Mouse (Mus musculus): Measurements from ENCODE around the gene Saal1. TPM values are rescaled to one million over a fixed set of nuclear protein-coding genes. Genes with fewer than 3 reads are reported as not detected.

Gene Saal1
- polyA plus RNA-seq, 1 experiment from 2014 or later, result 19.5 TPM

GRCm38 (mm10) chr7:46648431-46649140 lies 61.9 kb downstream of the Saal1 start:
- no peaks in the 10 kb centered on the region for H3K9me3 ChIP-seq (ENCODE audit: control insufficient read depth, low read length)
- no peak overlapping the region for H3K27ac ChIP-seq (replicated peaks; ENCODE audit: low read depth, low read length)
- no peak overlapping the region for H3K4me2 ChIP-seq (ENCODE audit: low read length)
- no peak overlapping the region for H3K4me3 ChIP-seq (replicated peaks; ENCODE audit: low read depth, low read length)
- no peaks in the 10 kb centered on the region for H3K36me3 ChIP-seq (ENCODE audit: control insufficient read depth, insufficient read depth, low read length)
- DNase-seq (no peak), ATAC-seq (ENCODE audit: low FRiP score, low TSS enrichment) (no peak)
- H3K27me3 ChIP-seq (ENCODE audit: control insufficient read depth, insufficient read depth, low read length), result no peaks in the 10 kb centered on the region
- WGBS, result 76% methylated on average over 4 of the region's 4 CpGs
- H3K4me1 ChIP-seq (ENCODE audit: control insufficient read depth, insufficient read depth, low read length), result no peaks in the 10 kb centered on the region
- H3K9ac ChIP-seq (replicated peaks; ENCODE audit: low read length), result no peak overlapping the region

GRCm38 (mm10) chr7:46643172-46643571 lies 67.3 kb downstream of the Saal1 start:
- Histone ChIP-seq H3K9me3 (ENCODE audit: control insufficient read depth, low read length) (no peaks in the 10 kb centered on the region), H3K4me2 (ENCODE audit: low read length) (no peak overlapping the region), H3K4me3 (replicated peaks; ENCODE audit: low read depth, low read length) (no peak overlapping the region), H3K4me1 (ENCODE audit: control insufficient read depth, insufficient read depth, low read length) (0 out of 2 replicates have a peak, but pooled peaks cover 3% of the 10 kb centered on the region), H3K9ac (replicated peaks; ENCODE audit: low read length) (no peak overlapping the region), H3K27me3 (ENCODE audit: control insufficient read depth, insufficient read depth, low read length) (no peaks in the 10 kb centered on the region), H3K36me3 (ENCODE audit: control insufficient read depth, insufficient read depth, low read length) (no peaks in the 10 kb centered on the region), H3K27ac (replicated peaks; ENCODE audit: low read depth, low read length) (no peak overlapping the region)
- DNase-seq, result no peak
- 84% methylated on average over 1 of the region's 1 CpGs for WGBS
- ATAC-seq (ENCODE audit: low FRiP score, low TSS enrichment), result no peak

GRCm38 (mm10) chr7:46640062-46640461 lies 70.4 kb downstream of the Saal1 start:
- H3K4me2 ChIP-seq (ENCODE audit: low read length), result peak overlapping the region; percentile 79
- WGBS, result 8% methylated on average over 17 of the region's 17 CpGs
- peak overlapping the region; percentile 63 for H3K4me3 ChIP-seq (replicated peaks; ENCODE audit: low read depth, low read length)
- peak overlapping the region; percentile 81 for H3K27ac ChIP-seq (replicated peaks; ENCODE audit: low read depth, low read length)
- DNase-seq, result no peak
- ATAC-seq (ENCODE audit: low FRiP score, low TSS enrichment), result peak; percentile 34; the same call in 1 of the 2 replicates
- H3K9me3 ChIP-seq (ENCODE audit: control insufficient read depth, low read length), result no peaks in the 10 kb centered on the region
- no peaks in the 10 kb centered on the region for H3K36me3 ChIP-seq (ENCODE audit: control insufficient read depth, insufficient read depth, low read length)
- H3K4me1 ChIP-seq (ENCODE audit: control insufficient read depth, insufficient read depth, low read length), result 0 out of 2 replicates have a peak, but pooled peaks cover 3% of the 10 kb centered on the region
- H3K9ac ChIP-seq (replicated peaks; ENCODE audit: low read length), result peak overlapping the region; percentile 76
- H3K27me3 ChIP-seq (ENCODE audit: control insufficient read depth, insufficient read depth, low read length), result no peaks in the 10 kb centered on the region

GRCm38 (mm10) chr7:46639692-46640031 lies 70.8 kb downstream of the Saal1 start, which contains the start of gene Sergef:
Sergef (minus strand) TSS chr7:46639807.
- under 1% methylated on average over 30 of the region's 30 CpGs for WGBS
- peak; percentile 95 for ATAC-seq (ENCODE audit: low FRiP score, low TSS enrichment)

GRCm38 (mm10) chr7:46638889-46639691 lies 71.4 kb downstream of the Saal1 start:
- DNase-seq, result no peak

More at GRCm38 (mm10) chr7:46639692-46640031, 70.8 kb downstream of the Saal1 start, which contains the start of gene Sergef:
- no peaks in the 10 kb centered on the region for H3K9me3 ChIP-seq (ENCODE audit: control insufficient read depth, low read length)
- peaks cover 3% of the 10 kb centered on the region; the same call in 1 of the 2 replicates for H3K36me3 ChIP-seq (ENCODE audit: control insufficient read depth, insufficient read depth, low read length)
- H3K4me1 ChIP-seq (ENCODE audit: control insufficient read depth, insufficient read depth, low read length), result 0 out of 2 replicates have a peak, but pooled peaks cover 3% of the 10 kb centered on the region
- peak; percentile 93 for DNase-seq
- H3K27me3 ChIP-seq (ENCODE audit: control insufficient read depth, insufficient read depth, low read length), result no peaks in the 10 kb centered on the region
- peak within 1 kb of the TSS; percentile 79 for H3K4me2 ChIP-seq (ENCODE audit: low read length)
- H3K9ac ChIP-seq (replicated peaks; ENCODE audit: low read length), result peak within 1 kb of the TSS; percentile 76
- H3K4me3 ChIP-seq (replicated peaks; ENCODE audit: low read depth, low read length), result peak within 1 kb of the TSS; percentile 63
- peak within 1 kb of the TSS; percentile 81 for H3K27ac ChIP-seq (replicated peaks; ENCODE audit: low read depth, low read length)

More at GRCm38 (mm10) chr7:46638889-46639691, 71.4 kb downstream of the Saal1 start:
- Histone ChIP-seq H3K4me3 (replicated peaks; ENCODE audit: low read depth, low read length) (peak overlapping the region; percentile 63), H3K27ac (replicated peaks; ENCODE audit: low read depth, low read length) (peak overlapping the region; percentile 81), H3K9me3 (ENCODE audit: control insufficient read depth, low read length) (no peaks in the 10 kb centered on the region), H3K9ac (replicated peaks; ENCODE audit: low read length) (peak overlapping the region; percentile 76), H3K27me3 (ENCODE audit: control insufficient read depth, insufficient read depth, low read length) (no peaks in the 10 kb centered on the region), H3K4me2 (ENCODE audit: low read length) (peak overlapping the region; percentile 79), H3K36me3 (ENCODE audit: control insufficient read depth, insufficient read depth, low read length) (peaks cover 4% of the 10 kb centered on the region; the same call in 1 of the 2 replicates), H3K4me1 (ENCODE audit: control insufficient read depth, insufficient read depth, low read length) (0 out of 2 replicates have a peak, but pooled peaks cover 3% of the 10 kb centered on the region)
- WGBS, result 6% methylated on average over 32 of the region's 32 CpGs
- ATAC-seq (ENCODE audit: low FRiP score, low TSS enrichment), result peak; percentile 10

Other genes with a start within 250 kb of the Saal1 start
- gene Sergef, start 70.9 kb downstream of the Saal1 start, polyA plus RNA-seq (2014; fragmentation: Nextera tagmentation; extraction: Ambion mirVana), result 31.1 and 36.5 TPM in 2 replicates
- gene Tph1, start 38.1 kb downstream of the Saal1 start, polyA plus RNA-seq (2014; fragmentation: Nextera tagmentation; extraction: Ambion mirVana), result 0.28 and 0.32 TPM in 2 replicates
- gene Saa3, start 5.0 kb upstream of the Saal1 start, polyA plus RNA-seq (2014; fragmentation: Nextera tagmentation; extraction: Ambion mirVana), result not detected in 2 replicates
- not detected in 2 replicates for gene Saa4, start 21.9 kb upstream of the Saal1 start, polyA plus RNA-seq (2014; fragmentation: Nextera tagmentation; extraction: Ambion mirVana)
- not detected in 2 replicates for gene Saa1, start 32.3 kb upstream of the Saal1 start, polyA plus RNA-seq (2014; fragmentation: Nextera tagmentation; extraction: Ambion mirVana)
- gene Saa2, start 41.1 kb upstream of the Saal1 start, polyA plus RNA-seq (2014; fragmentation: Nextera tagmentation; extraction: Ambion mirVana), result not detected in 2 replicates
- gene Hps5, start 85.4 kb upstream of the Saal1 start, polyA plus RNA-seq (2014; fragmentation: Nextera tagmentation; extraction: Ambion mirVana), result 11.3 and 13.8 TPM in 2 replicates
- 38.1 and 47.2 TPM in 2 replicates for gene Gtf2h1, start 85.4 kb upstream of the Saal1 start, polyA plus RNA-seq (2014; fragmentation: Nextera tagmentation; extraction: Ambion mirVana)
- 423 and 442 TPM in 2 replicates for gene Ldha, start 130.8 kb upstream of the Saal1 start, polyA plus RNA-seq (2014; fragmentation: Nextera tagmentation; extraction: Ambion mirVana)
- gene Ldhc, start 150.5 kb upstream of the Saal1 start, polyA plus RNA-seq (2014; fragmentation: Nextera tagmentation; extraction: Ambion mirVana), result 0.20 and 0.50 TPM in 2 replicates
- gene Tsg101, start 209.3 kb upstream of the Saal1 start, polyA plus RNA-seq (2014; fragmentation: Nextera tagmentation; extraction: Ambion mirVana), result 417 and 445 TPM in 2 replicates
- 3.9 and 7.1 TPM in 2 replicates for gene Uevld, start 247.8 kb upstream of the Saal1 start, polyA plus RNA-seq (2014; fragmentation: Nextera tagmentation; extraction: Ambion mirVana)

Data from midbrain, embryonic 14.5 days (tissue).